Mouse (Mus musculus) kidney, embryonic 15.5 days (tissue): ENCODE data around the gene Spata2l. TPM values are rescaled to one million over a fixed set of nuclear protein-coding genes. Genes with fewer than 3 reads are reported as not detected.
A peak's percentile ranks its signal among the peaks of the same experiment; 100 is the strongest.
"Not testable (repeated sequence)": the region's sequence is repeated elsewhere in the genome, so short reads cannot be mapped to it uniquely, and the experiment has no call there.

Experiments used
- ATAC-seq: fragments of 200-750 bp; cut with Nextera tagmentation; replicated peaks from 2 replicates; pipeline ENCODE4 v1.8.0; 2017; ENCODE audit warnings: moderate TSS enrichment; ENCODE audit not compliant: low FRiP score
- H3K27ac ChIP-seq: fragments of 300-500 bp; sonication (generic); 2 replicates; pipeline ENCODE4 v1.5.1; 2015; ENCODE audit warnings: mild to moderate bottlenecking, inconsistent platforms
- H3K27me3 ChIP-seq: fragments of 300-500 bp; sonication (generic); 2 replicates; pipeline ENCODE4 v1.6.1; 2015; ENCODE audit warnings: inconsistent platforms
- H3K36me3 ChIP-seq: fragments of 300-500 bp; sonication (generic); 2 replicates; pipeline ENCODE4 v1.6.1; 2015; ENCODE audit warnings: inconsistent platforms
- H3K4me1 ChIP-seq: fragments of 300-500 bp; sonication (generic); 2 replicates; pipeline ENCODE4 v1.6.1; 2015; ENCODE audit warnings: inconsistent platforms
- H3K4me2 ChIP-seq: fragments of 300-500 bp; sonication (generic); 2 replicates; pipeline ENCODE4 v1.6.1; 2015; ENCODE audit warnings: moderate library complexity, mild to moderate bottlenecking, inconsistent platforms
- H3K4me3 ChIP-seq: fragments of 300-500 bp; sonication (generic); replicated peaks from 2 replicates; pipeline ENCODE4 v1.5.1; 2015; ENCODE audit warnings: mild to moderate bottlenecking, inconsistent platforms
- H3K9ac ChIP-seq: fragments of 300-500 bp; sonication (generic); 2 replicates; pipeline ENCODE4 v1.6.1; 2015; ENCODE audit warnings: mild to moderate bottlenecking, inconsistent platforms
- H3K9me3 ChIP-seq: fragments of 300-500 bp; sonication (generic); replicated peaks from 2 replicates; pipeline ENCODE4 v1.6.1; 2016; ENCODE audit warnings: inconsistent platforms
- WGBS: fragments of 180-500 bp; shearing (Covaris S2); methylation state at CpG from one replicate; pipeline ENCODE4 v1.1.7; 2015; ENCODE audit warnings: mixed read lengths; 5-methylcytosine and 5-hydroxymethylcytosine counted together
- polyA plus RNA-seq: library from polyadenylated mRNA; unstranded; fragments of >200 nt; fragmentation: Nextera tagmentation; extraction: Ambion mirVana; gene quantifications from 2 replicates; pipeline ENCODE4 v1.2.1, GENCODE M21; 2015

Spata2l gene
- polyA plus RNA-seq, 1 experiment from 2014 or later, result 5.7 TPM

GRCm38 (mm10) chr8:123243053-123243452 lies 7.0 kb upstream of the Spata2l start:
- no peaks in the 10 kb centered on the region for H3K27me3 ChIP-seq
- no peak overlapping the region for H3K27ac ChIP-seq
- no peak overlapping the region for H3K4me2 ChIP-seq
- no peaks in the 10 kb centered on the region for H3K9me3 ChIP-seq
- H3K4me3 ChIP-seq, result no peak overlapping the region
- H3K4me1 ChIP-seq, result no peaks in the 10 kb centered on the region
- H3K36me3 ChIP-seq, result peaks cover 61% of the 10 kb centered on the region
- no peak overlapping the region for H3K9ac ChIP-seq
- 68% methylated on average over 11 of the region's 11 CpGs for WGBS
- peak; percentile 24 for ATAC-seq

GRCm38 (mm10) chr8:123242107-123242923 lies 6.3 kb upstream of the Spata2l start:
- Histone ChIP-seq H3K36me3 (peaks cover 54% of the 10 kb centered on the region), H3K9me3 (no peaks in the 10 kb centered on the region), H3K4me1 (no peaks in the 10 kb centered on the region), H3K4me2 (no peak overlapping the region), H3K9ac (no peak overlapping the region), H3K4me3 (no peak overlapping the region), H3K27me3 (no peaks in the 10 kb centered on the region), H3K27ac (no peak overlapping the region)
- 76% methylated on average over 7 of the region's 7 CpGs for WGBS
- no peak for ATAC-seq

GRCm38 (mm10) chr8:123239398-123239797 lies 3.4 kb upstream of the Spata2l start:
- Histone ChIP-seq H3K4me3 (no peak overlapping the region), H3K9me3 (no peaks in the 10 kb centered on the region), H3K27ac (no peak overlapping the region), H3K27me3 (peaks cover 12% of the 10 kb centered on the region), H3K4me2 (no peak overlapping the region), H3K9ac (no peak overlapping the region), H3K4me1 (peaks cover 23% of the 10 kb centered on the region), H3K36me3 (peaks cover 24% of the 10 kb centered on the region)
- no peak for ATAC-seq
- WGBS, result 89% methylated on average over 10 of the region's 10 CpGs

GRCm38 (mm10) chr8:123234918-123235519 lies 1.0 kb downstream of the Spata2l start:
- Histone ChIP-seq H3K27me3 (peaks cover 28% of the 10 kb centered on the region), H3K9me3 (no peaks in the 10 kb centered on the region), H3K9ac (peak overlapping the region; percentile 58), H3K36me3 (peaks cover 2% of the 10 kb centered on the region; the same call in 1 of the 2 replicates), H3K4me3 (peak overlapping the region; percentile 61), H3K27ac (no peak overlapping the region), H3K4me2 (peak overlapping the region; percentile 88), H3K4me1 (peaks cover 35% of the 10 kb centered on the region)
- peak; percentile 10; the same call in 1 of the 2 replicates for ATAC-seq
- 17% methylated on average over 13 of the region's 13 CpGs for WGBS

GRCm38 (mm10) chr8:123233760-123234159 lies 2.3 kb downstream of the Spata2l start:
- peaks cover 28% of the 10 kb centered on the region for H3K27me3 ChIP-seq
- no peak overlapping the region for H3K9ac ChIP-seq
- ATAC-seq, result no peak
- H3K36me3 ChIP-seq, result peaks cover 13% of the 10 kb centered on the region
- H3K9me3 ChIP-seq, result no peaks in the 10 kb centered on the region
- H3K27ac ChIP-seq, result no peak overlapping the region
- 75% methylated on average over 11 of the region's 11 CpGs for WGBS
- peaks cover 35% of the 10 kb centered on the region for H3K4me1 ChIP-seq
- H3K4me3 ChIP-seq, result no peak overlapping the region
- H3K4me2 ChIP-seq, result no peak overlapping the region

- peaks cover 28% of the 10 kb centered on the region for H3K27me3 ChIP-seq
- H3K4me1 ChIP-seq, result peaks cover 35% of the 10 kb centered on the region
- 61% methylated on average over 13 of the region's 13 CpGs for WGBS
- no peak overlapping the region for H3K4me3 ChIP-seq
- no peak overlapping the region for H3K27ac ChIP-seq
- no peak overlapping the region for H3K4me2 ChIP-seq
- H3K9ac ChIP-seq, result no peak overlapping the region
- ATAC-seq, result no peak
- H3K36me3 ChIP-seq, result peaks cover 18% of the 10 kb centered on the region
- H3K9me3 ChIP-seq, result no peaks in the 10 kb centered on the region
These were observed 2.7 kb downstream of the Spata2l start for GRCm38 (mm10) chr8:123233300-123233699.

GRCm38 (mm10) chr8:123232553-123232952 lies 3.5 kb downstream of the Spata2l start:
- no peak for ATAC-seq
- no peak overlapping the region for H3K9ac ChIP-seq
- peaks cover 35% of the 10 kb centered on the region for H3K4me1 ChIP-seq
- H3K9me3 ChIP-seq, result no peaks in the 10 kb centered on the region
- H3K4me3 ChIP-seq, result no peak overlapping the region
- WGBS, result 19% methylated on average over 7 of the region's 7 CpGs
- peaks cover 28% of the 10 kb centered on the region for H3K27me3 ChIP-seq
- no peak overlapping the region for H3K4me2 ChIP-seq
- H3K27ac ChIP-seq, result no peak overlapping the region
- H3K36me3 ChIP-seq, result peaks cover 25% of the 10 kb centered on the region

- Histone ChIP-seq H3K27ac (no peak overlapping the region), H3K4me2 (no peak overlapping the region), H3K4me1 (peaks cover 35% of the 10 kb centered on the region), H3K9ac (no peak overlapping the region), H3K36me3 (peaks cover 33% of the 10 kb centered on the region), H3K27me3 (peaks cover 28% of the 10 kb centered on the region), H3K4me3 (no peak overlapping the region), H3K9me3 (no peaks in the 10 kb centered on the region)
- WGBS, result 44% methylated on average over 5 of the region's 5 CpGs
- no peak for ATAC-seq
These were observed 4.3 kb downstream of the Spata2l start for GRCm38 (mm10) chr8:123231742-123232141.

- 88% methylated on average over 11 of the region's 11 CpGs for WGBS
- not testable (repeated sequence) for H3K9me3 ChIP-seq, H3K4me2 ChIP-seq, H3K9ac ChIP-seq, H3K4me3 ChIP-seq, ATAC-seq, H3K27ac ChIP-seq
- H3K36me3 ChIP-seq, result peaks cover 37% of the 10 kb centered on the region
- H3K27me3 ChIP-seq, result peaks cover 25% of the 10 kb centered on the region
- peaks cover 29% of the 10 kb centered on the region for H3K4me1 ChIP-seq
These were observed 5.7 kb downstream of the Spata2l start for GRCm38 (mm10) chr8:123230326-123230725.

- no peaks in the 10 kb centered on the region for H3K9me3 ChIP-seq
- WGBS, result 100% methylated on average over 1 of the region's 1 CpGs
- no peak overlapping the region for H3K4me2 ChIP-seq
- H3K27ac ChIP-seq, result no peak overlapping the region
- H3K9ac ChIP-seq, result no peak overlapping the region
- peaks cover 26% of the 10 kb centered on the region for H3K4me1 ChIP-seq
- no peak for ATAC-seq
- peaks cover 7% of the 10 kb centered on the region for H3K27me3 ChIP-seq
- H3K4me3 ChIP-seq, result no peak overlapping the region
- peaks cover 37% of the 10 kb centered on the region for H3K36me3 ChIP-seq
These were observed 7.6 kb downstream of the Spata2l start for GRCm38 (mm10) chr8:123228416-123228815.

- H3K36me3 ChIP-seq, result peaks cover 32% of the 10 kb centered on the region
- 3% methylated on average over 59 of the region's 59 CpGs for WGBS
- no peaks in the 10 kb centered on the region for H3K27me3 ChIP-seq
- H3K4me2 ChIP-seq, result peak within 1 kb of the TSS; percentile 95
- H3K27ac ChIP-seq, result peak within 1 kb of the TSS; percentile 93
- peak; percentile 90 for ATAC-seq
- peaks cover 18% of the 10 kb centered on the region for H3K4me1 ChIP-seq
- peak within 1 kb of the TSS; percentile 73 for H3K4me3 ChIP-seq
- no peaks in the 10 kb centered on the region for H3K9me3 ChIP-seq
- peak within 1 kb of the TSS; percentile 96 for H3K9ac ChIP-seq
These were observed 11.5 kb downstream of the Spata2l start, which contains the start of gene Cdk10 for GRCm38 (mm10) chr8:123224278-123225266. Gene Cdk10 (plus strand): TSS chr8:123224842.
